Mouse (Mus musculus): ENCODE measurements at regions not wholly inside any gene's neighbourhood (a gene's known extent, or its start where the extent isn't known, plus 50 kb on each side); places are given as distances from the start of the nearest gene placed in this dataset.

DNA sequence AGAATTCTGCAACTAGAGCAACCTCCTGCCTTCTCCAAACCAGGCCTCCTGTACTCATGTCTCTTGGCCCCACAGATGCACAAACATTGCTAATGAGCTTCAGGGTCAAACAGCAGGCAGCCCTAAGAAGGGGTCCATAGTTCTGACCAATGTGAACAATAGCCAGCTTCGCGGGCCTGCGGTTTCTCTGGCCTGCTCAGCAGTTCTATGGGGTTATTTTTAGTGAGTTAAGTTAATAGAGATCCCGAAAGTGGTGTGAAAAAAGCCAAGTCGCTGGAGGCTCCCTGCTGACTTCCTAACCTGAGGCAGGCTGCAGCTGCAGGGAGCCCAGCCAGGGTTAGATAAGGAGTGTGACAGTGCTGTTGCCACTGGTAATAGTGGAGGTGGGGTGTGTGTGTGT lies 106.6 kb downstream of the Pdcd6ip start:
- Histone ChIP-seq H3K36me3 (ENCODE audit: inconsistent target) (no peaks in the 10 kb centered on the region), H3K4me3 (ENCODE audit: inconsistent target) (no peak overlapping the region), H3K27ac (no peak overlapping the region), H3K79me2 (ENCODE audit: inconsistent target) (no peaks in the 10 kb centered on the region)
- 47% methylated on average over 5 of the region's 5 CpGs for WGBS (ENCODE audit: missing documents)

DNA sequence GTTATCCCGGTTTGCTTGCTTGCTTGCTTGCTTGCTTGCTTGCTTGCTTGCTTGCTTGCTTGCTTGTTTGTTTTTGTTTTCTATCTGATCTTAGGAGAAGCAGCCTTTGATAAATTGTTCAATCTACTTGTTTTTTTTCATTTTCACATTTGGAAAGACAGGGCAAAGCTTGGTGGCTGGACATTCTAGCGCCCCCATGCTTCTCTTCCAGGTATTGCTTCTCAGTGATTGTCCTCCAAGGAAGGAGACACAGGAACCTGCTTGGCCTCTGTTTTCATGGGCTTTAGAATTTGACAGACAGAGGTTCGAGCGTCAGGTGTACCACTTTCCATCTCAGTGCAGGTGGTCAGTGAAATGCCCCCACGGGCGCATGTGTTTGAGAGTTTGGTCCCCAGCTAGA lies 120.8 kb downstream of the Pdcd6ip start:
- H3K4me3 ChIP-seq (ENCODE audit: inconsistent target) = no peak overlapping the region
- no peaks in the 10 kb centered on the region for H3K79me2 ChIP-seq (ENCODE audit: inconsistent target)
- H3K27ac ChIP-seq = no peak overlapping the region
- no peaks in the 10 kb centered on the region for H3K36me3 ChIP-seq (ENCODE audit: inconsistent target)
- 65% methylated on average over 6 of the region's 6 CpGs for WGBS (ENCODE audit: missing documents)

DNA sequence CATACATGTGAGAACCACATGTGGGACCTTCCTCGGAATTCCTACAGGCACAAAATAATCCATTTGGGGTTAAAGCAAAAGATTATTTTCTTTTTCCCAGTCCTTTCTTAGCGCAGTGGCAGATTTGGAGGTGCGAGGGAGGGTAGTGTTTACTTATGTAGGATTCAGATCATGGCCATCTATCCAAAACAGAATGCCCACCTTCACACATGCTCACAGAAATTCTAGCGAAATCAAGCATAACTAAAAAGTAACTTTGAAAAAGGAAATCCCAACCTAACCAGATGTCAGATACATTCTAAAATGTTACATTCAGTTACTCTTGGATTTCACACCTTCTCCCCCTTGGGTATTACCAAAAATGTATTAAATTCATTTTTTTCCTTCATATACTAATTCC lies 121.6 kb downstream of the Pdcd6ip start:
- 93% methylated on average over 4 of the region's 4 CpGs for WGBS (ENCODE audit: missing documents)
- Histone ChIP-seq H3K79me2 (ENCODE audit: inconsistent target) (no peaks in the 10 kb centered on the region), H3K4me3 (ENCODE audit: inconsistent target) (no peak overlapping the region), H3K27ac (no peak overlapping the region), H3K36me3 (ENCODE audit: inconsistent target) (no peaks in the 10 kb centered on the region)

DNA sequence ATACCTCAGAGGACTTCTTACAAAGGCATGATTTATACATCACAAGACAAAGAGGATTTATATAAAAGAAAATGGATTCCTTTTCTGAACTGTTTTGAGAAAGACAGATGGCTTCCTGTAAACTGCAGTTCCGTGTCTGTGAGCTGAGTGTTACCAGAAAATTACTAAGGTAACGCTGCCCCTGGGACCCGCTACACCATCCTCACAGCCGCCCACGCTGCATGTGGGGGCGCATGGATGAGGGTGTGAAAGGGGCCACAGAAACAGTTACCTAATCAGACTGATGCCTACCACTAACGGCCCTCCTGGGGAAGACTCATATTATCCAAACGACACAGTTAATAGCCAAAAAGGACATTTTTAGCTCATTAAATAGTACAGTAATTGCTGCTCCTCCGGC lies 129.8 kb downstream of the Pdcd6ip start:
- 87% methylated on average over 9 of the region's 9 CpGs for WGBS (ENCODE audit: missing documents)
- Histone ChIP-seq H3K4me3 (ENCODE audit: inconsistent target) (no peak overlapping the region), H3K27ac (no peak overlapping the region), H3K79me2 (ENCODE audit: inconsistent target) (no peaks in the 10 kb centered on the region), H3K36me3 (ENCODE audit: inconsistent target) (no peaks in the 10 kb centered on the region)

DNA sequence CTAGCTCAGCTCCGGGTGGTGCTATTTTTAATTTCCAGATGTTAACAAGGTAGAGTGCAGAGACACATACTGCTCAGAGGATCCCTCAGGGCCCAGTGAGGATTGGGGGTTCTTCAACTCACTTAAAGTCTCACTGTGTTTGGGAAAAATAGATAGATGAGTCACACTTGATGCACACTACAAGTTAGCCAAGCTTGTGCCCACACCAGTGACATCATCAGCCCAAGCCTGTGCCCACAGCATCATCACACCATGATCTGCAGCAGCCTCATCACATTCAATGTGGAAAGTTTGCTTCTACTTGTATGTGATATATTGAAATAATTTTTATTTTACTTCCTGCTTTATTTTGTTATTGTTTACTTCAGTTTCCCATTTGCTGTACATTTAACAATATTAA lies 139.2 kb downstream of the Pdcd6ip start:
- no peaks in the 10 kb centered on the region for H3K36me3 ChIP-seq (ENCODE audit: inconsistent target)
- H3K27ac ChIP-seq = no peak overlapping the region
- no peak overlapping the region for H3K4me3 ChIP-seq (ENCODE audit: inconsistent target)
- no peaks in the 10 kb centered on the region for H3K79me2 ChIP-seq (ENCODE audit: inconsistent target)
- 90% methylated on average over 1 of the region's 1 CpGs for WGBS (ENCODE audit: missing documents)

DNA sequence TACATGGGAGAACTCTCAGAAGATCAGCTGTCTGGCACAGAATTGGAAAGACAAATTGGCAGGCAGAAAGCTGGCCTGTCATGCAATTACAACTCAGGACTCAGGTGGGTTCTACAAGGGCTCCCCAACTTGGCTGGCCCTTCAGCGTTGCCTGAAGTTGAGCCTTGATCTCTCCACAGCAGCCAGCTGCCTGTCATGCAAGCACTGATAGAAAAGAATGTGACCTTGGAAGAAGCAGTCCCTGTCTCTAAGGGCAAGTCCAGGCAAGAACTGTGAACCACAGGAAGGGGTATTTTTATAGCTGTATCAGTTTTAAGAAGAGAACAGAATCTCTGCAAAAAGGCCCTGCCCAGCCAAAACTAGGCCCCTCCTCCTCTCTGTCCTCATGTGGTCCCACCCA lies 140.4 kb downstream of the Pdcd6ip start:
- H3K36me3 ChIP-seq (ENCODE audit: inconsistent target) = no peaks in the 10 kb centered on the region
- H3K27ac ChIP-seq = no peak overlapping the region
- no peaks in the 10 kb centered on the region for H3K79me2 ChIP-seq (ENCODE audit: inconsistent target)
- 77% methylated on average over 1 of the region's 1 CpGs for WGBS (ENCODE audit: missing documents)
- no peak overlapping the region for H3K4me3 ChIP-seq (ENCODE audit: inconsistent target)

DNA sequence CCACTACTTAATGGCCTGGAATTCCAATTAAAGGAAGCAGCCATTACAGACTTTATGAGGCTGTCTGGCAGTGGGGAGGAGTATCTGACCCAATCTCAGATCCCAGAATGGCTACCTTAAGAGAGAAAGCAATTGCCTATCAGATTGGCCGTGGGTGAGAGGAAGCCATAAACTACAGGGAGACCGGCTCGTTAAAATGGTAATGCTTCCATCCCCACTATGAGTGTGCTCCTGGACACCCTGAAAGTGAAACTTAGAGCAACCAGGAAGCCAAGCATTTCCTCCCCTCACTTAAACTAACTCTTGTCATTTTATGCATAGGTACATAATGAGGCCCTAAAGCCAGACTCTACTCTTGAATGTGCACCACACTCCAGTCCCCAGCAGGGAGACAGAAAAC lies 141.4 kb downstream of the Pdcd6ip start:
- no peaks in the 10 kb centered on the region for H3K36me3 ChIP-seq (ENCODE audit: inconsistent target)
- WGBS (ENCODE audit: missing documents) = 11% methylated on average over 3 of the region's 3 CpGs
- H3K79me2 ChIP-seq (ENCODE audit: inconsistent target) = no peaks in the 10 kb centered on the region
- no peak overlapping the region for H3K27ac ChIP-seq
- H3K4me3 ChIP-seq (ENCODE audit: inconsistent target) = no peak overlapping the region

DNA sequence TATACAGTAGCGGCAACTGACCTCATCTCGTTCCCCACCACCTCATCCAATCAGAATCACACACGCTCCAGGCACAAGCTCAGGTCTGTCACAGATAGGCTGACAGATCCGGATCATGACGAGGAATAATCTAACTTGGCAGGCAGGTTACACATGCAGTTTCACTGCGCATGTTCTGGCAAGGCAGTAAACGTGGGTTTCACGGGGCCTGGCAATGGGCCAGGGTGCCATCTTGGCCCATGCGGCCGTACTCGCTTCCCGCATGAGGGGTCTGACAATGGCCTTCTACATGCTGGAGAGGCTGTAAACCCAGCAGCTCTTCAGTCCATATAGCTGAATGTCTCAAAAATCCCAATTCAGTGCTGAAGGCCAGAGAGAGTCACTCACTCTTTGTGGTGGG lies 154.1 kb downstream of the Pdcd6ip start:
- Histone ChIP-seq H3K4me3 (ENCODE audit: inconsistent target) (no peak overlapping the region), H3K79me2 (ENCODE audit: inconsistent target) (no peaks in the 10 kb centered on the region), H3K36me3 (ENCODE audit: inconsistent target) (no peaks in the 10 kb centered on the region), H3K27ac (no peak overlapping the region)
- 94% methylated on average over 12 of the region's 12 CpGs for WGBS (ENCODE audit: missing documents)

DNA sequence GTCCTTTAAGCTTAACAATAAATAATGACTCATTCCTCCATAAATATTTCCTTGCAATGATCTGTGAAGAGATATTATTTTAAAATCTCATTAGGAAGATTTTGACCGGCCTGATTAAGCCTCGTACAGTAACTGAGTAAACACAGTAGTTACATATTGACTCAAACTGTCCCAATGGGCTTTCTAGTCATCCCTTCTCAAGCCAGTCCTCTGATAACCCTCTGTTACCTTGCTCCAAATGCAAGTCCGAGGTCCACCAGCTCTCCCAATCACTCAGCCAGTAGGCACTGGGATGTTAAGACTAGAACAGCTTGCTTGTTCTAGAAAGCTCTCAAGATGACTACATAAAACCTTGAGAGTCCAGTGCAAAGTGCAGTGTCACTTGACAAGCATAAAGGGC lies 160.6 kb downstream of the Pdcd6ip start:
- Histone ChIP-seq H3K27ac (no peak overlapping the region), H3K36me3 (ENCODE audit: inconsistent target) (no peaks in the 10 kb centered on the region), H3K79me2 (ENCODE audit: inconsistent target) (no peaks in the 10 kb centered on the region), H3K4me3 (ENCODE audit: inconsistent target) (no peak overlapping the region)
- WGBS (ENCODE audit: missing documents) = 86% methylated on average over 3 of the region's 3 CpGs

DNA sequence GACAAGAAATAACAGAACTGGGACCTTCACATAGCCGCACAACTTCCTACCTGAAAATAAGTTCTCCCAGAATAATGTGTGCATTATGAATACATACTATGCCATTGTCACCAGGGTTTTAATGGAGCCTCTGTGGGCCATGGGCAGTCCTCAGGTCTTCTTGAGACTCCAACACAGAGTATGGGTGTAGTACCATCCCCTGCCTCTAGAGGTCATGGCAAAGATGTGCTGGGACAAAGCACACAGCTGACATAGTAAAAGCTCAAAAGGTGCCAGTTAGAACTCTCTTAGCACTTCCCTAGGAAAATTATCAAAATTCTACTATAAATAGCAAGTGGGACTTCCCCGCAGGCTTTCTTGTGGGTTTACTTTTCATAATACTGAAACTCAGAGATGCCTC lies 179.5 kb downstream of the Pdcd6ip start:
- 54% methylated on average over 2 of the region's 2 CpGs for WGBS (ENCODE audit: missing documents)
- Histone ChIP-seq H3K4me3 (ENCODE audit: inconsistent target) (no peak overlapping the region), H3K79me2 (ENCODE audit: inconsistent target) (no peaks in the 10 kb centered on the region), H3K27ac (no peak overlapping the region), H3K36me3 (ENCODE audit: inconsistent target) (no peaks in the 10 kb centered on the region)

DNA sequence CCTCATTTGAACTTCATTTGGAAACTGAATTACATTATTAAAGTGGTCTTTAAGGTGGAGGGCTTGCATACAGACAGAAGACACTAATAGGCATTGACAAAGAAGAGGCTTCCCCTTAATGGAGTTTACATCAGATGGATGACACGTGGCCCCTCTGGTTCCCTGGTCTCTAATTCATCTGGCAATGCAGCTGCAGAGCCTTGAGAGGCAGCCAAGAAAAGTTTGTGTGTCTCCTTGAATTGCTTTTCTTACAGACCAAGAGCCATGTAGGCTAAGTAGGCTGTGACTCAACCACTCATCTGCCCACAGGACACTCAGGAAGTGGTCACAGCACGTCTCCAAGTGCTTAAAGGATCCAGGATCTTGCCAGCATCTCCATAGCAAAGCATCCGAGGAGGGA lies 183.8 kb downstream of the Pdcd6ip start:
- WGBS (ENCODE audit: missing documents) = 63% methylated on average over 3 of the region's 3 CpGs

DNA sequence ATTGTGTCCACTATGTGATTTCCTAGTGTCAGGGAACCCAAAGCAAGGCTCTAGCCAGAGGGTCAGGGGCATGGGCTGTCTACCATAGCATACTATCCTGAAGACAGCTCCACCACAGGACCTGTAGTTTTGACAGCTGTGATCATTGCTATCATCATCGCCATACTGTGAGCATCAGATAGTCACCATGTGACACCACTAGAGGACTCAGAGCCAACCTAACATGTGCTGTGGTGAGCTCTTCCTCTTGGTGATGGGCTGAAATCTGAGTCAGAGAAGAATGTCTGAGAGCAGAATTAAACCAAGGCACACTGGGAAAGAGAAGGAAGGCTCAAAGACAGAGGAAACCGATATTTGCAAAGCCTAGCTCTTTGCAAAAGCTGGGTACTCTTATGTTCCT lies 184.9 kb downstream of the Pdcd6ip start:
- Histone ChIP-seq H3K27ac (no peak overlapping the region), H3K4me3 (ENCODE audit: inconsistent target) (no peak overlapping the region), H3K79me2 (ENCODE audit: inconsistent target) (no peaks in the 10 kb centered on the region), H3K36me3 (ENCODE audit: inconsistent target) (no peaks in the 10 kb centered on the region)
- 82% methylated on average over 2 of the region's 2 CpGs for WGBS (ENCODE audit: missing documents)

More for the DNA sequence above, 183.8 kb downstream of the Pdcd6ip start:
- H3K36me3 ChIP-seq (ENCODE audit: inconsistent target) = no peaks in the 10 kb centered on the region
- no peaks in the 10 kb centered on the region for H3K79me2 ChIP-seq (ENCODE audit: inconsistent target)
- H3K4me3 ChIP-seq (ENCODE audit: inconsistent target) = no peak overlapping the region
- H3K27ac ChIP-seq = no peak overlapping the region

DNA sequence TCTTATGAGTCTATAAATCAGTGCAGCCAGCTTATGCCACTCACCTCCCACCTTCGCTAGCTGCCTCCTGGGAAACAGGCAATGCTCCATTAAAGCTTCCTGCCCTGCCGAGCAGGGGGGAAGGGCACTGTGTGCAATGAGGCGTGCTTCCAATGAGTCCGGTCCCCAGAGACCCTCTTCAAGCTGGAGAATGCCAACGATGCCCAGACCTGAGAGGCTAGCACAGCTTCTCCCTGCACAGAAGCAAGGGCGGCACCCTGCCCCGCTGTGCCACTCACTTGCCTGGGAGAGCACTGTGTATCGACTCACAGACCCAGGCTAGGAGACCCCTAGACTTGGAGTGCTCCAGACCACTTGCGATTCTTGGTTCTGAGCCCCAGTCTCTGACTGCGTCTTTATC lies 188.3 kb downstream of the Pdcd6ip start:
- Histone ChIP-seq H3K4me3 (ENCODE audit: inconsistent target) (no peak overlapping the region), H3K36me3 (ENCODE audit: inconsistent target) (no peaks in the 10 kb centered on the region), H3K79me2 (ENCODE audit: inconsistent target) (no peaks in the 10 kb centered on the region), H3K27ac (no peak overlapping the region)
- WGBS (ENCODE audit: missing documents) = 83% methylated on average over 9 of the region's 10 CpGs

DNA sequence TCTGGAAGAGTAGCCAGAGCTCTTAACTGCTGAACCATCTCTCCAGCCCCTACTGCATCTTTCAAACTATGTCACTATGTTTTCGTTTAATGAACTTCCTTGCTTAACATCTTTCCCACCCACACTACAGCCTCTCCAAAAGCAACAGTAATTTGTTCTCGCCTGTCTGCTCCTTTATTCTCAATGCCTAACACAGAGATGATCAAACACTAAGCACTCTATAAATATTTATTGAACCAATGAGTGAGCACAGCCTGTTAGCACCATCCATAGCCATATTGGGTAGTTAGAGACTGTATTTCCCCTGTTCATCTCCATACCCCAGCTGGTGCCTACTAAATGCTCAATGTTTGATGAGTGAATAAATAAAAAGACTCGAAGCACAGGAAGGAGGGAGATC lies 189.6 kb downstream of the Pdcd6ip start:
- H3K79me2 ChIP-seq (ENCODE audit: inconsistent target) = no peaks in the 10 kb centered on the region
- H3K36me3 ChIP-seq (ENCODE audit: inconsistent target) = no peaks in the 10 kb centered on the region
- no peak overlapping the region for H3K27ac ChIP-seq
- no peak overlapping the region for H3K4me3 ChIP-seq (ENCODE audit: inconsistent target)
- WGBS (ENCODE audit: missing documents) = 62% methylated on average over 3 of the region's 3 CpGs

DNA sequence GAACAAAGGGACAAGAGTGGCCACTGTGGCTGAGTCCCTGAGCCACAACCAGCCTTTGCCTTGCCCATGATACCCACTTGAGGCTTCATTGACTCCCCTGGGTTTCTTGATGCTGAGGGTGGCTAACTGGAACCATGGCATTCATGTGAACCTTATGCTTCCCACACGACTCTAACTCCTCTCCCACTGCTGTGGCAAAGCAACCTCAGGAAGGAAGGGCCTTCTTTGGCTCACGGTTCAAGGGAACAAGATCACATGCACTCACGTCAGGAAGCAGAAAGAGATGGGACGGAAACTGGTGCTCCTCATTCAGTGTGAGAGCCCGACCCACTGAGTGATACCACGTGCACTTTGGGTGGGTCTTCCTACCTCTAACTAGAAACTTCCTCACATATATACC lies 190.3 kb downstream of the Pdcd6ip start:
- H3K36me3 ChIP-seq (ENCODE audit: inconsistent target) = no peaks in the 10 kb centered on the region
- 91% methylated on average over 5 of the region's 6 CpGs for WGBS (ENCODE audit: missing documents)
- no peak overlapping the region for H3K27ac ChIP-seq

DNA sequence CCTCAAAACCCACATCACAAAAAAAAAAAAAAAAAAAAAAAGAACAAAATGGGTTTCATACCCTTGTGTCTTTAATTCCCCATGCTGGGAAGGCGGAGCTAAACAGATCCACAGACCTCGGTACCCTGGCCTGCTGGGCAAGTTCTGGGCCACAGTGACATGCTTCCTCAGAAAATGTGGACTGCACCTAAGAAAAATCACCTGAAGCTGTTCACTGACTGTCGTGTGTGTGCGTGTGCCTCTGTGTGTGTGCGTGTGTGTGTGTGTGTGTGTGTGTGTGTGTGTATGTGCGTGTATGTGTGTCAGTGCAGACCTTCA lies 192.4 kb downstream of the Pdcd6ip start:
- H3K27ac ChIP-seq = no peak overlapping the region
- WGBS (ENCODE audit: missing documents) = 83% methylated on average over 2 of the region's 6 CpGs
- H3K36me3 ChIP-seq (ENCODE audit: inconsistent target) = no peaks in the 10 kb centered on the region
- no peaks in the 10 kb centered on the region for H3K79me2 ChIP-seq (ENCODE audit: inconsistent target)
- no peak overlapping the region for H3K4me3 ChIP-seq (ENCODE audit: inconsistent target)

More for the DNA sequence above, 190.3 kb downstream of the Pdcd6ip start:
- H3K4me3 ChIP-seq (ENCODE audit: inconsistent target) = no peak overlapping the region
- H3K79me2 ChIP-seq (ENCODE audit: inconsistent target) = no peaks in the 10 kb centered on the region

Data from macrophage (primary cell).